Mouse (Mus musculus) liver, embryonic 15.5 days (tissue): ENCODE data around the gene Cdh13. TPM values are rescaled to one million over a fixed set of nuclear protein-coding genes. Genes with fewer than 3 reads are reported as not detected.
A peak's percentile ranks its signal among the peaks of the same experiment; 100 is the strongest.

ENCODE experiments used
- ATAC-seq: fragments of 200-750 bp; cut with Nextera tagmentation; 2 replicates; pipeline ENCODE4 v1.8.0; 2017; ENCODE audit warnings: moderate number of reproducible peaks, mild to moderate bottlenecking, moderate library complexity; ENCODE audit not compliant: insufficient read depth
- H3K27ac ChIP-seq: fragments of 300-500 bp; sonication (generic); replicated peaks from 2 replicates; pipeline ENCODE4 v1.5.1; 2015; ENCODE audit warnings: mild to moderate bottlenecking, inconsistent platforms
- H3K27me3 ChIP-seq: fragments of 300-500 bp; sonication (generic); 2 replicates; pipeline ENCODE4 v1.6.1; 2015; ENCODE audit warnings: mild to moderate bottlenecking, inconsistent platforms
- H3K36me3 ChIP-seq: fragments of 300-500 bp; sonication (generic); replicated peaks from 2 replicates; pipeline ENCODE4 v1.6.1; 2015; ENCODE audit warnings: moderate library complexity, mild to moderate bottlenecking, inconsistent platforms
- H3K4me1 ChIP-seq: fragments of 300-500 bp; sonication (generic); replicated peaks from 2 replicates; pipeline ENCODE4 v1.6.1; 2015; ENCODE audit warnings: inconsistent platforms
- H3K4me2 ChIP-seq: fragments of 300-500 bp; sonication (generic); 2 replicates; pipeline ENCODE4 v1.6.1; 2015; ENCODE audit warnings: moderate library complexity, mild to moderate bottlenecking, inconsistent platforms
- H3K4me3 ChIP-seq: fragments of 300-500 bp; sonication (generic); replicated peaks from 2 replicates; pipeline ENCODE4 v1.5.1; 2015; ENCODE audit warnings: mild to moderate bottlenecking, inconsistent platforms
- H3K9ac ChIP-seq: fragments of 300-500 bp; sonication (generic); 2 replicates; pipeline ENCODE4 v1.6.1; 2015; ENCODE audit warnings: moderate library complexity, mild to moderate bottlenecking, inconsistent platforms
- H3K9me3 ChIP-seq: fragments of 300-500 bp; sonication (generic); replicated peaks from 2 replicates; pipeline ENCODE4 v1.6.1; 2016; ENCODE audit warnings: inconsistent platforms
- WGBS: fragments of 180-500 bp; shearing (Covaris S2); methylation state at CpG from one replicate; pipeline ENCODE4 v1.1.7; 2015; ENCODE audit warnings: mixed read lengths; ENCODE audit not compliant: insufficient replicate concordance; 5-methylcytosine and 5-hydroxymethylcytosine counted together
- polyA plus RNA-seq: library from polyadenylated mRNA; unstranded; fragments of >200 nt; fragmentation: Nextera tagmentation; extraction: Ambion mirVana; gene quantifications from 2 replicates; pipeline ENCODE4 v1.2.1, GENCODE M21; 2015

The Cdh13 gene
- 0.46 and 0.56 TPM in 2 replicates for polyA plus RNA-seq

DNA sequence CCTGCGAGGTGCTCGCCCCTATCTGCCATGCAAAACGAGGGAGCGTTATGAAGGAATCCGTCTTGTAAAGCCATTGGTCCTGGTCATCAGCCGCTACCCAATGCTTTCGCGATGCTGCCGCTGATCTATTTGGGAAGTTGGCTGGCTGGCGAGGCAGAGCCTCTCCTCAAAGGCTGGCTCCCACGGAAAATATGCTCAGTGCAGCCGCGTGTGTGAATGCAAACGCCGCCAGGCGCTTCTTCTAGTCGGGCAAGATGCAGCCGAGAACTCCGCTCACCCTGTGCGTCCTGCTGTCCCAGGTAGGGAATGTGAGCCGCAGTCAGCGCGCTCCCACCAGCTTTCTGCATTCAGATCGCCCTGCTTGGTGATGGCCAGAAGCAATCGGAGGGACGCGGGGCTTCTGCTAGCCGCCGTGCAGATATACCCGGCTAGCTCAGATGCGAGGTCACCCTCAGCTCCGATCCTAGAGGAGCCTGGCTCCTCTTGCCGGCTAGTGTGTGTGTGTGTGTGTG, at the start of gene Cdh13:
Cdh13 (plus strand) TSS at position 134 of the 512 bp plus-strand sequence.
- no peak within 1 kb of the TSS for H3K27ac ChIP-seq
- 0 out of 2 replicates have a peak within 1 kb of the TSS, but pooled peaks have one; percentile 14 for H3K4me3 ChIP-seq
- under 1% methylated on average over 33 of the region's 33 CpGs for WGBS
- H3K36me3 ChIP-seq, result no peaks in the 10 kb centered on the region
- no peak for ATAC-seq
- H3K9me3 ChIP-seq, result no peaks in the 10 kb centered on the region
- no peak within 1 kb of the TSS for H3K9ac ChIP-seq
- H3K27me3 ChIP-seq, result peaks cover 43% of the 10 kb centered on the region
- no peaks in the 10 kb centered on the region for H3K4me1 ChIP-seq
- H3K4me2 ChIP-seq, result peak within 1 kb of the TSS; percentile 29

DNA sequence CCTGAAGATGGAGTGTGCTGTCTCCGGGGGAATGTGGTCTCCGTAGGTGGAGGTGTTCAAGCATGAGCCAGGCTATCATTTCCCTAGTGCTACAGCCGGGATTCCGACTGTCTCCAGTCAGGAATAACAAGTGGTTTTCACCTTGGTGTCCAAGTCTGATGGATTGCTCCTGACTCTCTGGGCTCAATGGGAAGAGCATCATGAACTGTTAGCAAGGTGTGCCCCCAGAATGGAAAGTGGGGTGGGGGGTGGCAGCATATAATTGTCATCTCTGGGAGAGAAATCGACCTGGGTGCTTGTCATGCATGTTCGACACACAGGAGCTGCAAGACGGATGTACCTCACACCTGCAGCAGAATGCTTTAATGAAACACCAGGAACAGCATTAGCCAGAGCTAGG, 47.9 kb upstream of the Cdh13 start:
- Histone ChIP-seq H3K4me1 (no peaks in the 10 kb centered on the region), H3K4me2 (no peak overlapping the region), H3K9me3 (no peaks in the 10 kb centered on the region; the same call in 1 of the 2 replicates), H3K4me3 (no peak overlapping the region), H3K27ac (no peak overlapping the region), H3K27me3 (no peaks in the 10 kb centered on the region), H3K36me3 (no peaks in the 10 kb centered on the region), H3K9ac (no peak overlapping the region)
- 70% methylated on average over 7 of the region's 7 CpGs for WGBS
- ATAC-seq, result no peak

DNA sequence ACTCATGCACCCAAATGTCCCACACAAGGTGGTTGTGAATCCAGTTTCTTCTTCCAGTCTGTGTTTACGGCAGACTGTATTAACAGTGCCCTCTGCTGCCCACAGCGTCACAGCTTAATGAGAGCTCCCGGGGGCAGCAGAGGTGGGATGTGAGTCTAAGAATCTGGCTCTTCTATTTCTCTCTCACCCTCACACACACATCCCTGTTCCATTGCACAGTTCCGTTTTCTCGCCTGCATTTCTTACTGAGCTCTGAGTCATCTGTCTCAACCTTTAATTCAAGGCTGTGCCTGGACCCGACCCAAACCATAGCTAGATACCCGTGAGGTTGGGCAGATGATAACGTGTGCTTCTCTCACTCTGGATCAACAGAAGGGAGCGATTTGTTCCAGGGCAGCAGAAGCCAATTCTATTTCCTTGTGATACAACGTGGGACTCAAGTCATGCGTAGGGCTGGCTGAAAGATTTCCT, 46.3 kb upstream of the Cdh13 start:
- no peaks in the 10 kb centered on the region for H3K27me3 ChIP-seq
- ATAC-seq, result no peak
- no peak overlapping the region for H3K4me3 ChIP-seq
- 59% methylated on average over 11 of the region's 11 CpGs for WGBS
- no peaks in the 10 kb centered on the region for H3K4me1 ChIP-seq
- H3K4me2 ChIP-seq, result no peak overlapping the region
- H3K9ac ChIP-seq, result no peak overlapping the region
- no peak overlapping the region for H3K27ac ChIP-seq
- no peaks in the 10 kb centered on the region for H3K36me3 ChIP-seq
- no peaks in the 10 kb centered on the region; the same call in 1 of the 2 replicates for H3K9me3 ChIP-seq

DNA sequence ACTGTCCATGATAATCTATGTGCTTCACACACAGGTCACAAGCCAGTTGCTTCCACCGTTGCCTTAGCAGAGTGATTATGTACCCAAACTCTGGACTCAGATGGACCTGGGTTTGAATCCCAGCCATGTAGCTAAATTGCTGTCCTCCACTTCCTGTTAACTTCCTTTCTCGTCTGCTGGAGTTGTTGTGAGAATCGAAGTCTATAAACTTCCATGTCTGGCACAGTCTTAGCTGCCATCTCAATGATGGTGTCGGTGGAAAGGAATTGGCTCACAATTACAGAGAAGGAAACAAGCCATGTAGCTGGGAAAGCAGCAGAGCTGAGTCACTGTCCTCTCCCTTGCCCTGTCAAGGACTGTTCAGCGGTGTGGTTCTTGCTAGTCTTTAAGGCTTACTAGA, 45.4 kb upstream of the Cdh13 start:
- H3K4me1 ChIP-seq, result no peaks in the 10 kb centered on the region
- no peaks in the 10 kb centered on the region for H3K36me3 ChIP-seq

GRCm38 (mm10) chr8:118239186-118239585, 44.3 kb upstream of the Cdh13 start:
- WGBS, result 55% methylated on average over 1 of the region's 1 CpGs
- Histone ChIP-seq H3K4me2 (no peak overlapping the region), H3K4me1 (no peaks in the 10 kb centered on the region), H3K27me3 (no peaks in the 10 kb centered on the region), H3K4me3 (no peak overlapping the region), H3K36me3 (no peaks in the 10 kb centered on the region), H3K9ac (no peak overlapping the region), H3K9me3 (no peaks in the 10 kb centered on the region; the same call in 1 of the 2 replicates), H3K27ac (no peak overlapping the region)
- ATAC-seq, result no peak

More for the DNA sequence above, 45.4 kb upstream of the Cdh13 start:
- no peak overlapping the region for H3K9ac ChIP-seq
- no peak for ATAC-seq
- H3K27me3 ChIP-seq, result no peaks in the 10 kb centered on the region
- H3K4me3 ChIP-seq, result no peak overlapping the region
- 44% methylated on average over 5 of the region's 5 CpGs for WGBS
- no peaks in the 10 kb centered on the region; the same call in 1 of the 2 replicates for H3K9me3 ChIP-seq
- no peak overlapping the region for H3K27ac ChIP-seq
- H3K4me2 ChIP-seq, result no peak overlapping the region

DNA sequence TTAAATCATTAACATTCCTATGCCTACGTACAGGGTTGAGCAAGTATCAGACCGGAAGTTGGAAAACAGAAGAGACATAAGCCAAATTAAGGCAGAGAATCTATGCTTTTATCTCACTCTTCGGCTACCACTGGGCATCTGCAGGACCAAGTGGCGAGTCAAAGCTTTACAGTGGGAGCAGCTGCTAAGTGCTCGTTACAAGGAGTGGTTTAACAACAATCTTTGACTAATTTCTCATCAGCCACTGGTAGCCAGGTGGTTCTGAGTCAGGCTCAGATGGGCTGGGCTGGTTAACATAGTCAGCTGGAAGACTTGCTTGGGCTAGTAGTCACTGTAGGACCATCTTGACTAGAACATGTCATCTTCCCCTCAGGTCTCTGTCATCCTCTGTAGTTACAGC, 34.2 kb upstream of the Cdh13 start:
- Histone ChIP-seq H3K27ac (no peak overlapping the region), H3K36me3 (no peaks in the 10 kb centered on the region), H3K4me1 (no peaks in the 10 kb centered on the region), H3K27me3 (no peaks in the 10 kb centered on the region), H3K9ac (no peak overlapping the region), H3K9me3 (0 out of 2 replicates have a peak, but pooled peaks cover 2% of the 10 kb centered on the region), H3K4me3 (no peak overlapping the region), H3K4me2 (no peak overlapping the region)
- WGBS, result 53% methylated on average over 5 of the region's 5 CpGs
- ATAC-seq, result no peak

GRCm38 (mm10) chr8:118249923-118250322, 33.6 kb upstream of the Cdh13 start:
- no peak overlapping the region for H3K4me2 ChIP-seq
- H3K27me3 ChIP-seq, result no peaks in the 10 kb centered on the region
- ATAC-seq, result no peak
- H3K4me1 ChIP-seq, result no peaks in the 10 kb centered on the region
- 0 out of 2 replicates have a peak, but pooled peaks cover 6% of the 10 kb centered on the region for H3K9me3 ChIP-seq
- no peak overlapping the region for H3K27ac ChIP-seq
- no peaks in the 10 kb centered on the region for H3K36me3 ChIP-seq
- 60% methylated on average over 7 of the region's 7 CpGs for WGBS
- no peak overlapping the region for H3K4me3 ChIP-seq
- no peak overlapping the region for H3K9ac ChIP-seq

DNA sequence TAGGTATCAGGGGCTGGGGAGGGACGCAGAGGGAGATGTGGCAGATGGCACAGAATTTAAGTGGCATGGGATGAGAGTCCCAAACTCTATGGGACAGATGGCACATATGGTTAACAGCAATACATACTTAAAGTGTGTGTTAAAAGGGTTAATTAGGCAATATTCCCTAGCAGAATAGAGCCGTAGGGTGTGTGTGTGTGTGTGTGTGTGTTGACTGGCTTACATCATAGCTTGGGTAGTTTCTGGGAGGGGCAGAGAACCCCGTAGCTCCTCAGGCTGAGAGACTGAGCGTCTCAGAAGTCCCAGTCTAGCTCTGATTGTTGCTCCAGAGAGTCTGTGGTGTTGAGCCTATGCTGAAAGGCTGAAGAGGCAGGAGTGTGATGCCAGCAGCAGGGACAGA, 20.4 kb upstream of the Cdh13 start:
- no peak for ATAC-seq
- no peaks in the 10 kb centered on the region for H3K27me3 ChIP-seq
- no peaks in the 10 kb centered on the region; the same call in 1 of the 2 replicates for H3K9me3 ChIP-seq
- H3K36me3 ChIP-seq, result no peaks in the 10 kb centered on the region
- WGBS, result 49% methylated on average over 4 of the region's 4 CpGs
- H3K4me1 ChIP-seq, result no peaks in the 10 kb centered on the region
- H3K4me2 ChIP-seq, result no peak overlapping the region
- H3K27ac ChIP-seq, result no peak overlapping the region
- no peak overlapping the region for H3K4me3 ChIP-seq
- no peak overlapping the region for H3K9ac ChIP-seq

GRCm38 (mm10) chr8:118270751-118271402, 12.7 kb upstream of the Cdh13 start:
- Histone ChIP-seq H3K4me3 (no peak overlapping the region), H3K4me1 (no peaks in the 10 kb centered on the region), H3K9me3 (no peaks in the 10 kb centered on the region), H3K4me2 (no peak overlapping the region), H3K27me3 (no peaks in the 10 kb centered on the region), H3K27ac (no peak overlapping the region), H3K9ac (no peak overlapping the region), H3K36me3 (no peaks in the 10 kb centered on the region)
- WGBS, result 54% methylated on average over 7 of the region's 7 CpGs
- no peak for ATAC-seq

DNA sequence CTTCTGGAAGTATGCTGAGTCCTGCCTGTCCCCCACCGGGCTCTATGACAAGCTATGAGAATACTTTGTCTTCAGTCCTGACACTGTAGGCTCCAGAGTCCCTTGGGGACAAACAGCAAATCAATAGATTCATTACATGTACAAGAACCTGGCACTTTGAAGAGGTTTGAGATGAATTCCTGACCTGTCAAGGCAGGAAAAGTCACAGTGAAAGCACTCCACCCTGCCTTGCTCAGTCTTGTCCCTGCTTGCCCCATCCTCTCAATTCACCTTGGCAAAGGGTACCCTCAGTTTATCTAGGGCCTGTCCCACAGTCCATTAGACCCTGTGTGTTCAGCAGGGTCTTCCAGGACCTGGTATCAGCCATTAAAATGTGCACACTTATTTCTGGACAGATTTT, 11.0 kb upstream of the Cdh13 start:
- no peak for ATAC-seq
- Histone ChIP-seq H3K4me1 (no peaks in the 10 kb centered on the region), H3K9me3 (no peaks in the 10 kb centered on the region), H3K27me3 (no peaks in the 10 kb centered on the region), H3K36me3 (no peaks in the 10 kb centered on the region), H3K4me3 (no peak overlapping the region), H3K4me2 (no peak overlapping the region), H3K9ac (no peak overlapping the region), H3K27ac (no peak overlapping the region)
- 64% methylated on average over 1 of the region's 1 CpGs for WGBS

DNA sequence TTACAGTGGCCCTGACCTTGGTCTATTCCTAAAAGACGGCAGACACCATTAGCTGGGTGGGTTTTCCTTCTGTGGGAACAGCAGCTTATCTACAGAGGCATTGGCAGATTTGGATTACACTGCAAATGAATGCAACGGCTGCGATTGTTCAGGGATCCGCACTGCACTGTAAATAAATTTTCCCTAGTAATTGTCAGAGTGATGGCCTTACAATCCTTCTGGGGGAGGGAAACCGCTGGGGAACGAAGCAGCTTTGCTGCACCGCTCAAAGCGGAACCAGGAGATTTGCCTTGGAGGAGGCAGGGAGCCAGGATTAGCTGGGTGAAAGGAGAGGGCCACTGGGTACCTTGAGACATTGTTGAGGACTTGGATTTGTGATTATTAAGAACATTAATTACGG, 9.3 kb upstream of the Cdh13 start:
- H3K36me3 ChIP-seq, result no peaks in the 10 kb centered on the region
- no peak overlapping the region for H3K4me2 ChIP-seq
- H3K9ac ChIP-seq, result no peak overlapping the region
- 78% methylated on average over 9 of the region's 9 CpGs for WGBS
- no peak for ATAC-seq
- no peak overlapping the region for H3K27ac ChIP-seq
- H3K9me3 ChIP-seq, result no peaks in the 10 kb centered on the region
- no peaks in the 10 kb centered on the region for H3K4me1 ChIP-seq
- H3K27me3 ChIP-seq, result no peaks in the 10 kb centered on the region
- H3K4me3 ChIP-seq, result no peak overlapping the region
